Mouse (Mus musculus) cerebellum, postnatal 10 days (tissue): ENCODE measurements around the gene Defb48.

Source experiments
- DNase-seq, 2 experiments: peaks; one replicate each; pipeline ENCODE4 v3.0.0; 2021; ENCODE audit warnings: mixed read lengths in 2 of 2

Defb48 gene

DNA sequence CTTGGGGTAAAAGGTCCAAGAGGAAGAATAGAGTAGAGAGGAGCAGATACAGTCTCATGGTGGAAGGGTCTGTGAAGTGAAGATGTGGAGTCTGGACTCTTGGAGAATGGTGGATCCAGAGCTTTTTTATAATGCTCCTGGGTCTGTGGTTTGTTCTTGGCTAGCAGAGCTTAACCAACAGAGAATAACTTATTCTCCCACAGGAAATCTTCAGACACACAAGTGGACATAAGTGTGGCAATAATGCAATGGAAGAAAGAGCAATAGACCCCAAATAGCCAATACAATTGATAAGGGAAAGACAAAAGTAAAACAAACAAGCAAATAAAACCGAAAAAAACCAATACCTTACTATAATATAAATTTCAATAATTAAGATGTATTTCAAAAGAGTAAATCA is at the start of gene Defb48:
TSS of gene Defb48 (minus strand) at position 101 of the 400 bp plus-strand sequence.
- no peak for DNase-seq

DNA sequence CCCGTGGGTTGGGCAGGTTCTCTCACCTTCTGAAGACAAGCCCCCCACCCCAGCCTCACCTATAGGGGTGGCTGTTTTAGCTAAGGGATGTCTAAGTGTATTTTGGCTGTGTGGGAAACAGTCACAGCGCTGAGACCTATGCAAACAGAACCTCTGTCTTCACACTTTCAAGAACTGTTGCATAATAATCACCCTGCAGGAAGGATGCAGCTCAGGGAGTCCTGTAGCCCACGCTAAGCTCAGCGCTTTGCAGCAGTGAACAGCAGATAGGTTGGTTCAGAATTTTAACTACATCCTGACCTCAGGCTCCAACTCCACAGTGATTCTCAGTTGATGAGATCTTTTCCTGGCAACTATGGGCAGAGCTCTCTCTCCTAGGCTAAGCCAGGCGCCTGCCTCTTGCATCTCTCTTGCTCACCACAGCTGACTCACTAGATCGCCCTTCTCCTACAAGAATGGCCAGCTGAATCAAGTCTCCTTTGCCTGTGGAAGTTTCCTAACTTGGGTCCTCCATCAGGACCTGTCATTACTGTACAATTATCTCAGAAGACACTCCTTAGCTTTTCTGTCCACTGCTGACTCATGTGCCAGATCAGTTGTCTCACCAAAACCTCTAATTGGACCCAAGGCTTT is 36.3 kb upstream of the Defb48 start:
- no peak for DNase-seq

DNA sequence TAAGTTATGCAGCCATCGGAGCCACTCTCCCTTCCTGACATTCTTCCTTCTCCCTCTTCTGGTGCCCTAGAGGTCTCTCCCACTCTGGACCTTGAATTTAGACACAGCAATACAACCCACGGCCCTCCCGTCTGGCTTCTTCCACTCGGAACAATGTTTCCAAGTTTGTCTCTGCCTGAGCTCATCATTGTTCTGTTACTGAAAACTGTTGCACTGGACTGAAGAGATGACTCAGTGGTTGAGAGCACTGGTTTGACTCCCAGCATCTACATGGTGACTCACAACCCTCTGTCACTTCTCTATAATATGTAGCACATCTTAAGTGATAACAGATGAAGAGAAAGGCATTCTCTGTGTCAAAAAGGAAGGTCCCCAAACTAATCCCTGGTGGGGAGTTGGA is 30.4 kb upstream of the Defb48 start:
- no peak for DNase-seq

DNA sequence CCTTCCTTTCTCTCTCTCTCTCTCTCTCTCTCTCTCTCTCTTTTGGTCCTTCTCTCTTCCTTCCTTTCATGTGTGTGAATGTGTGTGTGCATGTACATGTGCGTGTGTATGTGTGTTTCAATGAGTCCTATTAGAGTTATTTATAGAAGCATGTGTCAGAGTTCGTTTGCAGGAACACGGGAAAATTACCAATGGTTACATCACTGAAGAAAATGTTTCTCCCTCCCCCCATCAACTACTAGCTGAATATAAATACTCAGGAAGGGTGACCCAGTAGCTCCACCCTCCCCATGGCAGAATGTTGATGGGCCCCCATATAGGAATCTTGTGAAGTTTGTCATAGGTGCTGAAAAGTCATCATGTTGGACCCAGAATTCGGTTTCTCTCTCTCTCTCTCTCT is 28.8 kb upstream of the Defb48 start:
- no peak for DNase-seq

DNA sequence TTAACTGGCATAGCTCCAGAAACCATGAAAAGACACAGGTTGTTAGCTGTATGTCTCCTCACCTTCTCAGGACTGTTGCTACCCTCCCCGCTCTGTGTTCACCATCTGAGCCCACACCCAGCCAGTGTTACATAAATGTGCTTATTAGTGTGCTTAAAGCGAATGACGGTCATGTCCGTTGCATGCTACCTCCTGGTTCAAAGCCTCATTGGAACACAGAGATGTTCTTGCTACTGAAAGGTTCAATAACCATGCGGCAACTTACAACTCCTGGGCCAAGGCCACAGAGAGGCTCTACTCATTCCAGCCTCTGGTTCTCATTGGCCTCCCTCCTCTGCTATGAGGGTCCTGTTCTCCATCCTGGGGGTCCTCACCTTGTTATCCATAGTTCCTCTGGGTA is 27.2 kb upstream of the Defb48 start, which contains the start of gene Defb43:
TSS of gene Defb43 (plus strand) at position 301 of the 400 bp plus-strand sequence.
- no peak for DNase-seq

DNA sequence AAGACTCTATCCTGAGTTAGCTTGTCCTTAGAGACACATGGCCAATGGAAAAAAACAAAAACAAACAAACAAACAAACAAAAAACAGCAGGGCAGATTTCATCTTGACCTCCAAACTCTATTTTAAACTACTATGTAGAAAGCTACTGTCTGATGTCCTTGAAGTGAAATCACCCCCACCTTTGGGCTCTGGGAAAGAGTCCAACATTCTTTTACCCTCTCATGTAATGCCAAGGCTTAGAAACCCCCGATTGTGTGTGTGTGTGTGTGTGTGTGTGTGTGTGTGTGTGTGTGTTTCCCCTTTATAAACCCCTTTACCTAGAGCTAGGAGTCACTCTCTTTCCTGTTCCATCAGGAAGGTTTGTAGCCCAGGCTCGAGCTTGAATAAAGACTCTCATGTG is 18.3 kb upstream of the Defb48 start:
- no peak for DNase-seq

DNA sequence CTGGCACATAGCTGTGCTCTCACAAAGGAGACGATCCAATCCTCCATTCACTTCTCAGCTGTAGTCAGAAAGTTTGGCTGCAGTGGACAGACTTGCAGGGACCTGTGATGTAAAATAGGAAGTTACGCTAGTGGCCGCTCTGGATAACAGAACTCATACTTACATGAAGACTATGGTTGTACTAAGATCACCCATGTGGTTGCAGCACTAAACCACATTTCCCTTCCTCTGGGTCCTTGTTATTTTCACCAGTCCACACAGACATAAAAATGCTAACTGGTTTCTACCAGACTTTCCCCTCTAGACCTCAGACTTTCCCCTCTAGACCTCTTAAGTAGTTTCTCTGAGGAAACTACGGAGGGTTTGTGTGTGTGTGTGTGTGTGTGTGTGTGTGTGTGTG is 14.7 kb upstream of the Defb48 start:
- DNase-seq, result no peak

DNA sequence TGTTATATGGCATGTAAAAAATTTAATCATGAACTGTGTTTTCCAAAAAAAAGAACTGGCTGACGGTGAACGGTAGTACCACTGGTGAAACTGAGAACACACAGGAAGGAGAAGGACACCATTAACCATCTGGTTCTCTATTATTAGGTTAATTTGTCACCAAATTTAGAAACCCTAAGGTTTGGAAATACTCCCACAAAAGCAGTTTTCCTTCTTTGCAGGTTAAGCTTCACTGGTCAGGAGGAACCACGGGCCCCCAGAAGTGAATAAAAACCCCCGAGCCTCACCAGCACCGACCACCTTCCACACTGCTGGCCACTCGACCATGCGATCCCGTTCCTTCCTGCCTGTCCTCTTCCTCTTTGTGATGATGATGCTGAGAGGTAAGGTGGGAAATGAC is 13.5 kb upstream of the Defb48 start, which contains the start of gene Defb47:
TSS of gene Defb47 (plus strand) at position 301 of the 400 bp plus-strand sequence.
- no peak for DNase-seq

DNA sequence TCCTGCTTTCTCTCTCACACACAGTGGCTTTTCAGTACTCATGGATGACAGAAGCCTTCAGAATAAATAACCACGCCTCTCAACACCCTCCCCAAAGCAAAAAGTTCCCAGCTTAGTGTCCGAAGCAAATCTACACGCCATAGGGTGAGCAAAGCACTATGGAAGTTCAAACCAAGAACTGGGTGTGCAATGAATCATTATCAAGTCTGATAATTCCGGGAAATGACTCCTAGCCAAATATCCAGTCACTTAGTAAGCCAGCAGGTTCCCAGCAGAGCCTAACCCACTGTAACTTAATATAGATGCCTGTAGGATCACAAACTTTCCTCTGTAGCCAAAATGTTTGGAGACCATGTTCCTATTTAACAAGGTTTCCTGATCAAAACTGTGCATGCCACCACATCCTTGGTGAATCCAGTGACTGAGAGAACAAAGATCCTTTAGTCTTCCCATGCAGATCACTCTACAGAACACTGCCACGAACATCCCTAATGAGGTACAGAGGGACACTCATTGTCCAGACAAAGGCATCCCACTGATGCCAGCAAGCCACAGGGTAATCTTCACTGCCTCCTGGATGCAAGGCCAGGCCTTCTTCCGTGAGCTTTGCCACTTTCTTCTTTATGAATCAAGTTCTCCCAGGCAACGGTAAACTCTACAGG is 7.7 kb upstream of the Defb48 start:
- DNase-seq, result no peak

DNA sequence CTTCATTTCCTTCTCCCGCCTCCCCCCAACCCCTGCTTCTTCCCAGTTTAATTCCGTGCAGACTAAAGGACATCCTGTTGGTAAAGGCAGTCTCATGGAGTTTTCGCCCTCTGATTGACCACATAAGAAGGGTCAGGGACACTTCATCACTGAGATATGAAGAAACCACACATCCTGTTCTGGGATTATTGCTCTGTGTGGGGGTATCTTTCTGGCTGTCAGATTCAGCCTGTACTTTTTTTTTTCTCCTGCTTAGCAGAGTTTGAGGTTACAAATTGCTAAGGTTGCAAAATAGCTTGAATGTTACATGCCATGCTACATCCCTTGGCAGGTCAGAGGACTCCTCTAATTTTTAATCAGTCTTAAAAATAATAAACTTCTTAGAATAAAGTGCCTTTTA is 7.0 kb upstream of the Defb48 start:
- no peak for DNase-seq

DNA sequence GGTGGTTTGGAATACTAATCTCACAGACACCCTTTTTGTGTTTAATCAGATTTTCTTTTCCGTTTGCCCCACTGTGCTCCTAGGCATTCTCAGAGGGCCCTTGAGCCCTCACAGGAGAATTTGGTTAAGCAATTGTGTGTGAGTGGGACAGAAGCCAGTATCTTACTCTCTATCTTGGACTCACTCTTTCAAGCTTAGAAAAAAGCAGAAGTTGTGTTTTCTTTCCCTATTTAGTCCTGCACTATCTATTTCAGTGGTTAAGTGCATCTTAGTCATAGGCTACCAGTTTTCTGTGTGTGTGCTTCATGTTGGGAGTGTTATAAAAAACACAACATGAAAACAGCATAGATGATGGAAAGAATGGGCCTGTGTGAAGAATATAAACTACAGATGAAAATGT is 4.5 kb downstream of the Defb48 start:
- DNase-seq, result no peak

DNA sequence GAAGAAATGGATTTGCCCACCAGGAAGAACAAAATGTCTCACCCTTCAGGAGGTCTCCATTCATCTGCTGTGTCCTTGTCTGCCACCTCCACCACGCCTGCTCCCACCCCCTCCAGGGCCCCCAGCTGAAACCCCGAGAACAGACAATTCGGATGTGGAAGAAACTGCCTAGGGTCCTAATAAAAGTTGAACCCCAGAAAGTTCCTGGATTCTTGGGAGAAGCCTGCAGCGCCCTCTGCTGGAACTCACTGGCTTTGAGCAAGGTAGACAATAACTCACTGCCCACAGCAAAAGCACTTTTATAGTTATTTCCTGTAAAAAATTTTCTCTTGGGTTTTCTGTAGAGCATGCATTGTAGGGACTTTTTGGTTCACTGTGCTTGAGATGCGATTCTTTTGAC is 9.3 kb downstream of the Defb48 start:
- DNase-seq, result peak; percentile 80 to 84

DNA sequence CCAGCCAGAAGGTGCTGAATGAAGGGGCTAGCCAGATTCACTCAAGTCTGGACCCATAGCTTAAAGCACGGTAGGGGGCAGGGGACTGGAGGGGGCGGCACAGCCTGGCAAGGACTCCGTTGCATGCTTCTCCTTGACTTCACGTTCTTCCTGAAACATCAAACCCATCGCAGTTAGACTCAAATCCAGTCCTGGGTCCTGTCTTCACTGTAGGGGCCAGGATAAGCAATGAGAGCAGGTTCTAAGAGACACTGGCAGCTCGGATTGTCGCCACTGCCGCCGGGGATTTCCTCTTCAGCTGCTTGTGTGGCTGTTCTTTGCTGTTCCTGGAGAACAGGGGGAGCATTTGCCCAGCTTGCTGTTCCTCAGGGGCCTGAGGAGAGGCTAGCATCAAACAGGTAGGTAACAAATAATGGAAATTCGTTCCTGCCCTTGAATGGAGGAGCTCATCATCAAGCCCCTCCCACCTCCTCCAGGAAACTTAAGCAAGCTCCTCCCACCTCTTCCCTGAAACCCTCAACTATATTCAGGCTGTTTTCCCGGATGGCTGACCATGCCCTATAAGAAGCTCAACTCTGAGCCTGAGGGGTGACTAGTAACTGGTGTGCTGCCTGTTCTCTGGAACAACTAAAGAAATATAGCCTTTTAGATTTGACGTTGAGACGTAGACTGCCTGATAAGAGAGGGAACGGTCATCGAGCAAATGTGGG is 18.3 kb downstream of the Defb48 start:
- DNase-seq, result no peak

DNA sequence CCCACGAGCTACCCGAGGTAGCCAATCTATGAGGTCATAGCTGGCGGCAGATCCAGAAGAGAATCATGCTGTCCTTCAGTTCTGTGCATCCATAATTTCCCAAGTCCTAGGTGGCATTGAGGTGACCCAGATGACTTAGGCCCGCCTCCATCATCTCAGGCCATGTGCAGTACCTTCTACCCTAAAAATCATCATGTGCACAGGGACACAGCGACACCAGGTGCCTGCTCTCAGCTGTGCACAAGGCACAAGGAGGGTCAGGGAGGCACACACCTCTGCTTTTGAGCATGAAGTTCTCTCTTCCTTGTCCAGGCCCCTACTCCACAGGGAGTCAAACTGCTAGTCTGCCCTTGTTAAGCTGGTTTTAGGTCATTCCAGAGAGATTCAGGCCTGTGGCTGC is 19.0 kb downstream of the Defb48 start:
- DNase-seq, result peak; percentile 13 to 16

DNA sequence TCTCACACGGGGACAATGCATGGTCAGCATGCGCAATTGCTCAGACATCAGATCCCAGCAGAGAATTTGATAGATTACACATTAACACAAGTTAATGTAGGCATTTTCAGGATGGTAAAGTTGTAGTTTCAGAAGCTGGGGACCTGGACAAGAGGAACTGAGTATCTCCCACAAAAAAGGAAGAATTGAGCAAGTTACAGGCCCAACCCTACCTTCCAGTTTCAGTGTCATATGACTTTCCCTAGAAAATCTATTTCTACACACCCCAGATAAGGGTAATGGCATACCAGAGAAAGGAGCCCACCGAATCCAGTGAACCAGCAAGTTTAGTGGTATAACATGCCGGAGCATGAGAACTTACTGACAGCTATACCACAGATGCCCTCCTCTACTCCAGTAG is 20.7 kb downstream of the Defb48 start:
- DNase-seq, result no peak

DNA sequence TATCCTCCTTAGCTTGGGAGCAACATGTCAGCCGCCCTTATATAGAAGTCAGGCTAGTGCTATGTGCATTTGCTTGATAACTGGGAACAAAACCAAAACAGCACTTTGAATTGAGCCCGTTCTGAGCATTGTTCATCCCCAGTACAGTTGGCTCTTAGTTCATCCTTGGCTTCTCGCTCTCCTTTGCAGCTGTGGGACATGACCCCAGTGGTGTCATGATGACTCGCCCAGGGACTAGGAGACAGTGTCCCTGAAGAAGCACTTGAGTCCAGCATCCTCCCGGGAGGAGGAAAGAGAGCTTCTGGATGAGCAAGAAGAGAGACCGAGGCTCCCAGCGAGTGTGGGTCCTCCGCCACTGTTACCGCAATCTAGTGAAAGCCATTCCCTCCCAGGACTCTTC is 28.2 kb downstream of the Defb48 start:
- DNase-seq, result no peak

DNA sequence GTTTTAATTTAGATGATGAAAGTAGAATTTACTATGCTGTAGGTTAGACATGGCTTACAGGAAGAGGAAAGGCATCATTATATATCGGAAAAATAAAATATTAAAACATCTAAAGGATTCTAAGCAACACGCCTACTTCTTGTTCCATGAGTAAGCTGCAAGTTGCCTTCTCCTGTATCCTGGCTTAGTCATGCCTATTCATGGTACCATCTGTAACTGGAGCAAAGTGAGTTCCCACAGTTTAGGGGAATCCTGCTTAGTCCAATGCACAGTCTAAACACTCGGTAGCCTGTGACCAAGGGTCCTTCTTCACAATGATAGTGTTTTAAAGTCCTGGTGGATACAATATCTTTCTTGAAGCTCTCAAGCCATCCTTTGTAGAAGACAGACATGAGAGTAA is 37.5 kb downstream of the Defb48 start:
- no peak for DNase-seq

DNA sequence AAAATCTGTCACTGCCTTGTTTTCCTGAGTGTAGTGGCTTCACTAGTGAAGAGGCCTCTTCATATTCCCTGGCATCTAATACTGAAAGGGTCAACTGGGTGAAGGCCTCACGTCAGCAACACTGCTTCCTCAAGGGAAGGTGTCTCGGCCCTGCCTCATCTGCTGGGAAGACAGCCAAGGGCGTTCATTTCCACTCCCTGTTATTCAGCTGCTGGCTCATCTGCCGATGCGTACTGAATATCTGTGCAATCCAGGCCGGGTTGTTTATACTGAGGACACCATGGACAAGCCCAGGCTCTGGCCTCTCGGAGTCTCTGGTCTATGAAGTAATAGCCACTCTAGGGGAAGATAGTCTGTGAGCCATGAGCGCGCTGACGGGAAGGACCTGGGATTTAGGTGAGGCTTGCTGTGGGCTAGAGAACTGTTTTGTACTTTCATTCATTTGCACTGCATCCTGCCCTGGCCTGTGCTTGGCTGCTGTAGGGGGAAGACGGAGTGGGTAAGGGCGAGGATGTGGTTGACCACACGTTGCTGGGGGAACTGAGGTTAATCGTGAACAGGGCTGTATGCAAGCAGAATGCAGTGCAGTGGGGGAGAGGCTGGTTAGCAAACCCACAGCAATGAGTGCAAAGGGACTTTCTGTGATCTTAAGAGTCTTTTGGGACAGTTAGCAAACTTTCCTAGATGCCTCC is 43.8 kb downstream of the Defb48 start:
- no peak for DNase-seq

DNA sequence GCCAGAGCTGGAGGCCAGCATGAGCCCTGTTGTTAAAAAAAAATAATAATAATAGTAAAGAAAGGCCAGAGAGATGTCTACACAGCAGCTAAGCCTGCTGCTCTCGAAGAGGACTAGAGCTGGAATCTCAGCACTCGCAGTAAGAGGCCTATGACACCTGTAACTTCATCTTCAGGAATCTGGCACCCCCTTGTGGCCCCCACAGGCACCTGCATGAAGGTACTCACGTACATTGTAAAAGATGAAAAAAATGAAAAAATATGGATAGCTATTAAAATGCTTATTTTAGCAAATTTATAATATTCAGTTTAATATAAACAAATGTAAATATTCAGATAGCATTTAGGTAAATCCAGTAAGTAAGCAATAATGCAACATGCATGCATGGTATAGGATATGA is 44.9 kb downstream of the Defb48 start:
- DNase-seq, result peak; percentile 22 to 30

DNA sequence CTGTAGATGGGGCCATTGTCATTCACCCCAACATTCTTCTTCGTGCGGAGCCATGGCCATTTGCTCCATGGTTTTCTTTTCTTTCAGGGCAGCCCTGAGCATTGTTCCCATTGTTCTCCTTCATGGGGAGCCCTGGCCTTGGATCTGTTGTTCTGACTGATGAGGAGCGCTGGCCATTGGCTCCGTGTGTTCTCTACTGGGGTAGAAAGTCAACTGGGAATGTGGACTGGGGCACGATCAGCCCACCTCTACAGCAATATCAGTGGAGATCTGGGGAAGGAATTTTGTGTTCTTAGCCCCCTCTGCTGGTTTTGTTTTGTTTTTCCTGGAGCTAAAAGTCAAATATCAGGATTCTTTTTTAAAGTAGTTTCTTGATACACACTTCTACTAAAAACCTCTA is 46.6 kb downstream of the Defb48 start:
- DNase-seq, result peak; percentile 45 to 65

DNA sequence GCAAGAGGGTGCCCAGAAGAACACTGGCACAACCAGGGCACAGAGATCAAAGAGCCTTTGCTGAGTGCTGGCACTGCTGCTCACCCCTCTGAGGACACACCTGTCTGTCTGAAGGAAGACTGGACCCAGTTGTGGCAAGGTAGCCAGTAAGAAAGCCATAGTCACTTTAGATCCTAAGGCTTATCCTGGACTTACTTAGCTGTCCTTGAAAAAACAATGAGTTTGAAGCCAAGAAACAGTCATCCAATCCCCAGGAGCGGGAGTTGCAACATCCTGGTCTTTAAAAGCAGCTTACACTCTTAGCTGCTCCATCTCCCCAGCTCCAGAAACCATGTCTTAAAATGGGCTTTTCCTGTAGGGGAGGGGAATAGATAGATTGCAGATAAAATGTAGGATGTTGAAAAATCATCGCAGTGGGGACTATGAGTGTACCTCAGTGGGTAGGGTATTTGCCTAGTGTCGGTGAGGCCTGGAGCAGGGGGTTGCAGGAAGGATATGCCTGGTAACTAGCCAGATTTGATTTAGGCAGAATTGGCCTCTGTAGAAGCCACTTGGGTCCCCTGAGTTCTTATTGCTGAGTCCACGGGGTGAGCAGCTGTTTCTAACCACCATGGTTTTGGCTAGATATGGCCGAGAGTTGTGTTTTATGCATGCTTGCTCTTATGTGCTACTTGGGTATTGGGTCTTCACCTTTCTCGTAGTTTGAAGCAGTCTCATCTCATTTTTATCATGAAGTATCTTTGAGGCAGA is 47.5 kb downstream of the Defb48 start:
- no peak for DNase-seq

DNA sequence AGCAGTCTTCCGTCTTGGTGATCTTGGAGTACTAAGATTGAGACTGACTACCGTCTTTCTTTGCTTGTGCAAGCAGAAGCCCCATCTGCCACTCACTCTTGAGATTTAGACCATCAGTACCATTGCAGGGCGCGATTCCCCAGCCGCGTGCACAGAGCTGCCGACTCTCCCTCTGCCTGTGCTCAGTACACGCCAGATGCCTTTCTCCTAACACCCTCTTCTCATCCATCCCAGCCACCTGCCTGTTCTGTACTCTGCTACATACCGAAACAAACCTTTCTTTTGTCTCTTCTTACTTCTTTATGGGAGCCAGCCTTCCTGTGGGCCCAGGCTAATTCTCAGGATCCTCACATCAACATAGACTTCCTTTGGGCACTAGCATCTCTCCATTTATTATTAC is 48.9 kb downstream of the Defb48 start:
- no peak for DNase-seq

DNA sequence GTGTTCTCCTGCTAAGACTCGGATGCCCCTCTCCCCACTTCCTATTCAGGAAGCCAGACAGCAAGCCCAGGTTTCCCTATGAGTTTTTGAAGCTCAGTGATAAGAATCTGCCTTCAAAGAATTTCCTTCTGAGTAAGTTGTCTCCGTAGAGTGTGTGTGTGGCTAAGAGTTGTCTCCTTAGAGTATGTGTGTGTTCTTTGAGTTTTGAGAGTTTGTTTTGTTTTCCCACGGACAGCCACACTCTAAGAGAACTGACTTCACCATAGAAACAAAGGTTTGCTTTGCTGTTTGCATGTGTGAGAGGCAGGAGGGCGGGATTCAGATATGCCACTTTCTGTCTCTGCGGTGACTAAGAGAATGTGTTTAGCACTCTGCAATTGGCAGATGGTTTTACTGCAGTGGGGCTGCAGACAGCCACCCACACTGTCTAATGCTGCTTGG is 56.2 kb downstream of the Defb48 start:
- DNase-seq, result no peak
